Mouse (Mus musculus) embryonic facial prominence, embryonic 11.5 days (tissue): ENCODE measurements around the gene Fbxl17. TPM values are rescaled to one million over a fixed set of nuclear protein-coding genes. Genes with fewer than 3 reads are reported as not detected.

ENCODE experiments used
- ATAC-seq: fragments of 200-750 bp; cut with Nextera tagmentation; replicated peaks from 2 replicates; pipeline ENCODE4 v1.8.0; 2017; ENCODE audit warnings: low read depth; ENCODE audit not compliant: insufficient number of reproducible peaks, low FRiP score, low TSS enrichment
- DNase-seq: peaks from one replicate; pipeline ENCODE4 v3.0.0-alpha.2; 2015; ENCODE audit warnings: low spot score
- H3K27ac ChIP-seq: fragments of 300-500 bp; sonication (generic); replicated peaks from 2 replicates; pipeline ENCODE4 v1.5.1; 2014; ENCODE audit warnings: mild to moderate bottlenecking, low read depth, low read length, control low read depth
- H3K27me3 ChIP-seq: fragments of 300-500 bp; sonication (generic); 2 replicates; pipeline ENCODE4 v1.6.1; 2014; ENCODE audit warnings: mild to moderate bottlenecking, low read length, moderate library complexity, mixed read lengths; ENCODE audit not compliant: control insufficient read depth, insufficient read depth
- H3K36me3 ChIP-seq: fragments of 300-500 bp; sonication (generic); replicated peaks from 2 replicates; pipeline ENCODE4 v1.6.1; 2014; ENCODE audit warnings: low read depth, mild to moderate bottlenecking, low read length, moderate library complexity, mixed read lengths; ENCODE audit not compliant: control insufficient read depth, insufficient read depth
- H3K4me1 ChIP-seq: fragments of 300-500 bp; sonication (generic); 2 replicates; pipeline ENCODE4 v1.6.1; 2014; ENCODE audit warnings: low read length, mixed read lengths; ENCODE audit not compliant: control insufficient read depth, insufficient read depth
- H3K4me2 ChIP-seq: fragments of 300-500 bp; sonication (generic); 2 replicates; pipeline ENCODE4 v1.6.1; 2014; ENCODE audit warnings: low read depth, mild to moderate bottlenecking, control low read depth, low read length, moderate library complexity
- H3K4me3 ChIP-seq: fragments of 300-500 bp; sonication (generic); 2 replicates; pipeline ENCODE4 v1.5.1; 2014; ENCODE audit warnings: low read depth, low read length, control low read depth
- H3K9ac ChIP-seq: fragments of 300-500 bp; sonication (generic); replicated peaks from 2 replicates; pipeline ENCODE4 v1.6.1; 2014; ENCODE audit warnings: mild to moderate bottlenecking, control low read depth, low read length
- H3K9me3 ChIP-seq: fragments of 300-500 bp; sonication (generic); replicated peaks from 2 replicates; pipeline ENCODE4 v1.6.1; 2016; ENCODE audit warnings: mild to moderate bottlenecking, low read length, inconsistent platforms, mixed read lengths; ENCODE audit not compliant: control insufficient read depth
- WGBS: fragments of 180-500 bp; shearing (Covaris S2); extraction: QIAGEN DNeasy Blood & Tissue Kit; methylation state at CpG from one replicate; pipeline ENCODE4 v1.1.7; 2014; 5-methylcytosine and 5-hydroxymethylcytosine counted together
- polyA plus RNA-seq: library from polyadenylated mRNA; unstranded; fragments of >200 nt; fragmentation: Nextera tagmentation; extraction: Ambion mirVana; gene quantifications from 2 replicates; pipeline ENCODE4 v1.2.1, GENCODE M21; 2014

Fbxl17 gene
- polyA plus RNA-seq, 1 experiment from 2014 or later: 7.7 TPM

- Histone ChIP-seq H3K27ac (no peak overlapping the region), H3K4me3 (no peak overlapping the region), H3K4me2 (no peak overlapping the region), H3K36me3 (no peaks in the 10 kb centered on the region), H3K4me1 (no peaks in the 10 kb centered on the region; the same call in 1 of the 2 replicates), H3K27me3 (no peaks in the 10 kb centered on the region), H3K9ac (no peak overlapping the region), H3K9me3 (no peaks in the 10 kb centered on the region)
- no peak for DNase-seq
- ATAC-seq: no peak
- 68% methylated on average over 5 of the region's 5 CpGs for WGBS
Observed at GRCm38 (mm10) chr17:63033141-63033540, 466.7 kb downstream of the Fbxl17 start.

- Histone ChIP-seq H3K27ac (no peak overlapping the region), H3K9ac (no peak overlapping the region), H3K36me3 (no peaks in the 10 kb centered on the region), H3K4me1 (no peaks in the 10 kb centered on the region; the same call in 1 of the 2 replicates), H3K27me3 (no peaks in the 10 kb centered on the region), H3K4me3 (no peak overlapping the region), H3K9me3 (no peaks in the 10 kb centered on the region), H3K4me2 (no peak overlapping the region)
- ATAC-seq (no peak), DNase-seq (no peak)
- 51% methylated on average over 4 of the region's 4 CpGs for WGBS
Observed at GRCm38 (mm10) chr17:63029105-63029504, 470.7 kb downstream of the Fbxl17 start.

GRCm38 (mm10) chr17:63025238-63025637, 474.6 kb downstream of the Fbxl17 start:
- Histone ChIP-seq H3K27ac (no peak overlapping the region), H3K36me3 (no peaks in the 10 kb centered on the region), H3K27me3 (no peaks in the 10 kb centered on the region), H3K9ac (no peak overlapping the region), H3K4me3 (no peak overlapping the region), H3K9me3 (no peaks in the 10 kb centered on the region), H3K4me1 (no peaks in the 10 kb centered on the region; the same call in 1 of the 2 replicates), H3K4me2 (no peak overlapping the region)
- ATAC-seq (no peak; the same call in 1 of the 2 replicates), DNase-seq (peak; percentile 55)
- 38% methylated on average over 15 of the region's 15 CpGs for WGBS

- no peak for DNase-seq
- no peak overlapping the region for H3K4me3 ChIP-seq
- WGBS: 90% methylated on average over 3 of the region's 3 CpGs
- no peak overlapping the region for H3K9ac ChIP-seq
- H3K4me1 ChIP-seq: no peaks in the 10 kb centered on the region
- H3K9me3 ChIP-seq: no peaks in the 10 kb centered on the region
- no peaks in the 10 kb centered on the region for H3K36me3 ChIP-seq
- ATAC-seq: no peak
- H3K27me3 ChIP-seq: no peaks in the 10 kb centered on the region
- no peak overlapping the region for H3K4me2 ChIP-seq
- no peak overlapping the region for H3K27ac ChIP-seq
Observed at GRCm38 (mm10) chr17:63017605-63018167, 482.1 kb downstream of the Fbxl17 start.

- Histone ChIP-seq H3K36me3 (no peaks in the 10 kb centered on the region), H3K27ac (no peak overlapping the region), H3K4me1 (no peaks in the 10 kb centered on the region), H3K9ac (no peak overlapping the region), H3K9me3 (no peaks in the 10 kb centered on the region), H3K4me3 (no peak overlapping the region), H3K4me2 (no peak overlapping the region), H3K27me3 (no peaks in the 10 kb centered on the region)
- no peak for DNase-seq
- 69% methylated on average over 3 of the region's 3 CpGs for WGBS
- ATAC-seq: no peak
Observed at GRCm38 (mm10) chr17:63012571-63012923, 487.3 kb downstream of the Fbxl17 start.

GRCm38 (mm10) chr17:63011893-63012570, 487.8 kb downstream of the Fbxl17 start:
- Histone ChIP-seq H3K27me3 (no peaks in the 10 kb centered on the region), H3K36me3 (no peaks in the 10 kb centered on the region), H3K9me3 (no peaks in the 10 kb centered on the region), H3K4me3 (no peak overlapping the region), H3K4me2 (no peak overlapping the region), H3K27ac (no peak overlapping the region), H3K4me1 (no peaks in the 10 kb centered on the region), H3K9ac (no peak overlapping the region)
- WGBS: 82% methylated on average over 13 of the region's 13 CpGs
- ATAC-seq: no peak; the same call in 1 of the 2 replicates
- DNase-seq: no peak

GRCm38 (mm10) chr17:63010830-63011229, 489.0 kb downstream of the Fbxl17 start:
- H3K27ac ChIP-seq: no peak overlapping the region
- no peaks in the 10 kb centered on the region for H3K9me3 ChIP-seq
- H3K36me3 ChIP-seq: no peaks in the 10 kb centered on the region
- ATAC-seq: no peak
- no peaks in the 10 kb centered on the region for H3K4me1 ChIP-seq
- 92% methylated on average over 10 of the region's 10 CpGs for WGBS
- H3K27me3 ChIP-seq: no peaks in the 10 kb centered on the region
- DNase-seq: no peak
- H3K4me2 ChIP-seq: no peak overlapping the region
- no peak overlapping the region for H3K9ac ChIP-seq
- no peak overlapping the region for H3K4me3 ChIP-seq

- no peak for ATAC-seq
- no peak overlapping the region for H3K27ac ChIP-seq
Observed at GRCm38 (mm10) chr17:63008788-63009187, 491.0 kb downstream of the Fbxl17 start.

More at GRCm38 (mm10) chr17:63008788-63009187, 491.0 kb downstream of the Fbxl17 start:
- Histone ChIP-seq H3K9ac (no peak overlapping the region), H3K4me2 (no peak overlapping the region), H3K4me1 (no peaks in the 10 kb centered on the region), H3K9me3 (no peaks in the 10 kb centered on the region), H3K27me3 (no peaks in the 10 kb centered on the region), H3K36me3 (no peaks in the 10 kb centered on the region), H3K4me3 (no peak overlapping the region)
- no peak for DNase-seq
- 68% methylated on average over 4 of the region's 4 CpGs for WGBS
